In the genomic region with DNA sequence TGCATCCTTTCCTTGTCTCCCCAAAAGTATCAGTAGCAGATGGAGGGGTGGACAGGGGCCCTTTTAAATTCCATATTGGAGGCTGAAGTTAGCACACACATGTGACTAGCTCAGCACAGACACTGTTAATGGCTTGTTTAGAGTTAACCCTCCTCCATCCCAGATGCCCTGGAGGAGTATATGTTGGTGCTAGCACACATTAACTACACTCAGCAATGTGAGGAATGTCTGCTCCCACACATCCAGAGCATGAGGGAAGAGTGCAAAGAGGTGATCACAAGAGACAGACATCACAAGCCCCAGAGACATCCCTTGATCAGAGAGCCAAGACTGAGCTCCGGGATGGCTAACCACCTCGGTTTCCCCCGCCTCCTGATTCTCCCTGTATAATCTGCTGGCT, we compare ENCODE assay signal across 16 mouse cellular contexts. TPM values are rescaled to one million over a fixed set of nuclear protein-coding genes. Genes with fewer than 3 reads are reported as not detected.
"Had no signal": no experiment of that assay in that cellular context is flagged by ENCODE, and none has a peak within 500 bp of the region (broad histone marks: within the 10 kb centered on the region; RNA-seq: fewer than 3 reads in every experiment).

No protein-coding gene starts in this region.

- H3K4me2 ChIP-seq: limb, embryonic 15.5 days; liver, embryonic 12.5 days; lung, embryonic 15.5 days; midbrain, embryonic 13.5 days had no signal

- H3K27me3 ChIP-seq: limb, embryonic 15.5 days; liver, embryonic 12.5 days; lung, embryonic 15.5 days; midbrain, embryonic 13.5 days had no signal

- H3K9me3 ChIP-seq: limb, embryonic 15.5 days; liver, embryonic 12.5 days; lung, embryonic 15.5 days; midbrain, embryonic 13.5 days had no signal

- H3K4me1 ChIP-seq: liver, embryonic 12.5 days; lung, embryonic 15.5 days had no signal

- H3K4me3 ChIP-seq: layer of hippocampus, adult 2 months; left cerebral cortex, adult 2 months; limb, embryonic 15.5 days; liver, embryonic 12.5 days; lung, embryonic 15.5 days; midbrain, embryonic 13.5 days had no signal

- H3K36me3 ChIP-seq: limb, embryonic 15.5 days; liver, embryonic 12.5 days; lung, embryonic 15.5 days; midbrain, embryonic 13.5 days had no signal

- DNase-seq: lung, postnatal 14 days; right cerebral cortex, adult 18-20 months; right cerebral cortex, postnatal 25 days; thymus, postnatal 4 days had no signal

- H3K27ac ChIP-seq: layer of hippocampus, adult 2 months; left cerebral cortex, adult 2 months; limb, embryonic 15.5 days; liver, embryonic 12.5 days; lung, embryonic 15.5 days; midbrain, embryonic 13.5 days had no signal

- H3K9ac ChIP-seq: limb, embryonic 15.5 days; liver, embryonic 12.5 days; lung, embryonic 15.5 days; midbrain, embryonic 13.5 days had no signal

- ATAC-seq: inflammation-experienced regulatory T-cells, adult 6 months; liver, embryonic 12.5 days; midbrain, embryonic 13.5 days had no signal

RNA-seq across cellular contexts. Expression of a gene that starts 3.4 kb away (rescaled TPM):
- total RNA-seq: layer of hippocampus, adult 2 months; layer of hippocampus, postnatal 14 days; left cerebral cortex, adult 2 months; left cerebral cortex, postnatal 14 days; megakaryocyte-erythroid progenitor cell, adult 5-6 weeks had no signal
- polyA plus RNA-seq: inflammation-experienced regulatory T-cells, adult 6 months; limb, embryonic 11.5 days; small intestine, adult 2 months had no signal
